Mouse (Mus musculus) forebrain, embryonic 13.5 days (tissue): ENCODE measurements at regions not wholly inside any gene's neighbourhood (a gene's known extent, or its start where the extent isn't known, plus 50 kb on each side); places are given as distances from the start of the nearest gene placed in this dataset.
"Not testable (repeated sequence)": the region's sequence is repeated elsewhere in the genome, so short reads cannot be mapped to it uniquely, and the experiment has no call there.

ENCODE experiments used
- ATAC-seq: fragments of 200-750 bp; cut with Nextera tagmentation; 2 replicates; pipeline ENCODE4 v1.8.0; 2017
- H3K27ac ChIP-seq: fragments of 300-500 bp; sonication (generic); 2 replicates; pipeline ENCODE4 v1.5.1; 2015; ENCODE audit warnings: inconsistent platforms, mild to moderate bottlenecking, moderate library complexity
- H3K27me3 ChIP-seq: fragments of 300-500 bp; sonication (generic); 2 replicates; pipeline ENCODE4 v1.6.1; 2015; ENCODE audit warnings: mild to moderate bottlenecking, inconsistent platforms
- H3K36me3 ChIP-seq: fragments of 300-500 bp; sonication (generic); 2 replicates; pipeline ENCODE4 v1.6.1; 2015; ENCODE audit warnings: mild to moderate bottlenecking, inconsistent platforms; ENCODE audit not compliant: poor library complexity, severe bottlenecking
- H3K4me1 ChIP-seq: fragments of 300-500 bp; sonication (generic); 2 replicates; pipeline ENCODE4 v1.6.1; 2015; ENCODE audit warnings: inconsistent platforms
- H3K4me2 ChIP-seq: fragments of 300-500 bp; sonication (generic); 2 replicates; pipeline ENCODE4 v1.6.1; 2015; ENCODE audit warnings: inconsistent platforms, mild to moderate bottlenecking, moderate library complexity
- H3K4me3 ChIP-seq: fragments of 300-500 bp; sonication (generic); 2 replicates; pipeline ENCODE4 v1.5.1; 2015; ENCODE audit warnings: mild to moderate bottlenecking, inconsistent platforms
- H3K9ac ChIP-seq: fragments of 300-500 bp; sonication (generic); 2 replicates; pipeline ENCODE4 v1.6.1; 2015; ENCODE audit warnings: mild to moderate bottlenecking, inconsistent platforms
- H3K9me3 ChIP-seq: fragments of 300-500 bp; sonication (generic); replicated peaks from 2 replicates; pipeline ENCODE4 v1.6.1; 2016; ENCODE audit warnings: inconsistent platforms
- WGBS: fragments of 180-500 bp; shearing (Covaris S2); methylation state at CpG from one replicate; pipeline ENCODE4 v1.1.7; 2015; 5-methylcytosine and 5-hydroxymethylcytosine counted together

- no peak overlapping the region for H3K9ac ChIP-seq
- no peaks in the 10 kb centered on the region for H3K36me3 ChIP-seq
- 82% methylated on average over 3 of the region's 3 CpGs for WGBS
- H3K9me3 ChIP-seq, result no peaks in the 10 kb centered on the region
- H3K4me2 ChIP-seq, result no peak overlapping the region
- ATAC-seq, result no peak
- no peak overlapping the region for H3K27ac ChIP-seq
- no peak overlapping the region for H3K4me3 ChIP-seq
- H3K27me3 ChIP-seq, result no peaks in the 10 kb centered on the region
- no peaks in the 10 kb centered on the region for H3K4me1 ChIP-seq
These were observed 209.0 kb upstream of the Rnf219 start for GRCm38 (mm10) chr14:104731319-104731995.

DNA sequence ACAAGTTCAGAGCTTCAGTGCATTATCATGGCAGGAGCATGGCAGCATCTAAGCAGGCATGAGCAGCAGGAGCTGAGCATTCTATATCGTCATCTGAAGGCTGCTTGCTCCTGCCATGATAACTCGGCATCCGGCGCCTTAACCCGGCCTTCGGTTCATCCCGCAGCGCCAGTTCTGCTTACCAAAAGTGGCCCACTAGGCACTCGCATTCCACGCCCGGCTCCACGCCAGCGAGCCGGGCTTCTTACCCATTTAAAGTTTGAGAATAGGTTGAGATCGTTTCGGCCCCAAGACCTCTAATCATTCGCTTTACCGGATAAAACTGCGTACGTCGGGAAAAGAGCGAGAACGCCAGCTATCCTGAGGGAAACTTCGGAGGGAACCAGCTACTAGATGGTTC lies 193.2 kb upstream of the Rnf219 start:
- not testable (repeated sequence) for H3K9ac ChIP-seq, H3K27ac ChIP-seq, H3K4me2 ChIP-seq, H3K36me3 ChIP-seq, ATAC-seq, H3K27me3 ChIP-seq, H3K4me3 ChIP-seq, H3K4me1 ChIP-seq, H3K9me3 ChIP-seq
- WGBS, result 96% methylated on average over 24 of the region's 24 CpGs

DNA sequence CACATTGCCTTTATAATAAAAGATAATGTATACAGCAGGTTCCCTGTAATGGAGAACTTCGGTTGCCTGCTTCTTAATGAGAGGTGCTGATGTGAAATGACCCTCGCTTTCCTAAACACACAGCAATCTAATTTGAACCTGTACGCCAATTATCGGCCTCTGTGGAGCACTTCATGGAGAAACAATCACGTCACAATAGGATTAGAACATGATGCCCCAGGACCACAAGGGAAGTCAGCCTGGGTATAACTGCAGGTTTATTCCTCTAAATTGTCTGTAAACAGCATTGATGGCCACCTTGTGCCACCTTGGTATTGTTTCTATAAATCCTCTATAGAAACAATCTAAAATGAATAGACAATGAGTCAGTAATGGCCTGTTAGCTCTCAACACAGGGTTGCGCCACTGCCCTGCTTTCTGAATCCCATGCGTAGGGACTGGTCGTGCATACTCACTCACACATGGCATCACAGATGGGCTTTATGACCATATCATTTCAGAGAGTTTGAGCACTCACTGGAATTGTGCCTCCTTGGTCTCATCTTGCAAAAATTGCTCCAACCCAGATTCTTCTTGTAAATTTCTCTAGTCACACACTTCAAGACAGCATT lies 179.9 kb upstream of the Rnf219 start:
- H3K4me3 ChIP-seq, result no peak overlapping the region
- ATAC-seq, result no peak
- H3K27ac ChIP-seq, result no peak overlapping the region
- no peak overlapping the region for H3K9ac ChIP-seq
- H3K4me1 ChIP-seq, result no peaks in the 10 kb centered on the region
- 53% methylated on average over 8 of the region's 8 CpGs for WGBS
- no peaks in the 10 kb centered on the region for H3K36me3 ChIP-seq
- H3K4me2 ChIP-seq, result no peak overlapping the region
- H3K9me3 ChIP-seq, result no peaks in the 10 kb centered on the region
- no peaks in the 10 kb centered on the region for H3K27me3 ChIP-seq

DNA sequence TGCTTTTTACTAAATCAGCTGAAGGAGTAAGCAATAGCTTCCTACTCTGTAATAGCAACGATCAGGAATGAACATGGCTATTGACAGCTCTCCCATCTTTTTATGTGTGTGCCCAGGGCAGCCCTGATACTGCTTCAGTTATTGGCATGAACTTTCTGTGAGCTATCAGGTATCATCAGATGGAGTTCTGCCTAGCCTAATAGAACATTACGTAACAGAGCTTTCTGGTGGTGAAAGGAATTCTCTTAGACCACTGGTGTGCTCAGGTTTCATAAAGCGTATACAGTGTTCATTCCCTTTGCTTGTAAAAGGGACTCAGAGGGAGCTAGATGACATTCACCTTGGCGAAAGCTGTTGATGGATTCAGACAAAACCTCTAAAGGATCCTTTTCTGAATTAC lies 176.5 kb upstream of the Rnf219 start:
- ATAC-seq, result no peak
- WGBS, result 91% methylated on average over 4 of the region's 4 CpGs
- H3K9ac ChIP-seq, result no peak overlapping the region
- no peaks in the 10 kb centered on the region for H3K9me3 ChIP-seq
- no peaks in the 10 kb centered on the region for H3K36me3 ChIP-seq
- no peak overlapping the region for H3K27ac ChIP-seq
- H3K4me1 ChIP-seq, result peaks cover 5% of the 10 kb centered on the region; the same call in 1 of the 2 replicates
- no peak overlapping the region for H3K4me2 ChIP-seq
- no peaks in the 10 kb centered on the region for H3K27me3 ChIP-seq
- no peak overlapping the region for H3K4me3 ChIP-seq

DNA sequence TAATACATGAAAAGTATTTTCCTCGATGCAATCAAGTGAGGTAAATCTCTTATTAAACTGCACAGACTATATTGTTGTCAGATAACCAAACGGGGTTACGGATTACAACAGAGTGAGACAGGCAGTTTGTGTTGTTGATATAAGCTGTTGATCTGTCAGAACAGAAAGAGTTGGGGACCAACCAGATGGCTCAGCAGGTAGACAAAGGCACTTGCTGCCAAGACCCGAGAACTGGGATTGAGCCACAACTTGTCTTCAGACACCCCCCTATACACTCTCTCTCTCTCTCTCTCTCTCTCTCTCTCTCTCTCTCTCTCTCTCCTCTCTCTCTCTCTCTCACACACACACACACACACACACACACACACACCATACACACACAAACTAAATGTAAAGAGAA lies 172.7 kb upstream of the Rnf219 start:
- H3K36me3 ChIP-seq, result no peaks in the 10 kb centered on the region

DNA sequence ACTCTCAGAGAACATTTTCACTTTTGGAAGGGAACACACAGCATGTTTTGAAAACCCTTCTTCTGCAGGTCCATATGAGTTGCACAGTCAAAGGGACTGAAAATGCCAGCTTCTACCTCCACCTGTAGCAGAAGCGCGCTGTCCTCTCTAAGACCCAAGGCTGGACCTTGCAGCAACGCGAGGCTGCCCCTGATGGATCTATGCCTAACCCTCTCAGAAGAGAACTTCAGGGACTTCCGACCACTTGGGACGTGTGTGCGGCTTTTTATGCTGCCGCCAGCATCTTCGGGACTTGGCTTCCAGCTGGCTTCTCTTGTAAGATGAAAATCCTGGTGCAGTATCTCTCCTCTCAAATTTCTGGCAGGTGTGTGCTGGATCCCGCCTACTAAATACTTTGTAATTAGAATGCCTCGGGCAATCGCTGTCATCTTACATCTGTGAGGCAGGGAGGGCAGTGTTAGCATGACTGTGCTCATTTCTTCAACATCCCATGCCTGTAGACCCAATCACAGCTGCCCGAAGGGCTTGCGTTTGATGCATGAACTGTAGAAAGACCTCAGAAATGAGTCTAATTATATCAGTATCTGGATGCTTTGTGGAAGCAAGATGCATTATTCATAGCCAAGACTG lies 171.8 kb upstream of the Rnf219 start:
- no peaks in the 10 kb centered on the region for H3K36me3 ChIP-seq
- ATAC-seq, result peak; percentile 66; the same call in 1 of the 2 replicates

More for the DNA sequence above, 172.7 kb upstream of the Rnf219 start:
- H3K9ac ChIP-seq, result no peak overlapping the region
- WGBS, result 65% methylated on average over 4 of the region's 4 CpGs
- H3K4me3 ChIP-seq, result no peak overlapping the region
- H3K4me1 ChIP-seq, result peaks cover 5% of the 10 kb centered on the region; the same call in 1 of the 2 replicates
- no peak overlapping the region for H3K27ac ChIP-seq
- no peaks in the 10 kb centered on the region for H3K9me3 ChIP-seq
- no peak for ATAC-seq
- no peak overlapping the region for H3K4me2 ChIP-seq
- no peaks in the 10 kb centered on the region for H3K27me3 ChIP-seq

GRCm38 (mm10) chr14:104692616-104693015 lies 170.2 kb upstream of the Rnf219 start:
- H3K36me3 ChIP-seq, result no peaks in the 10 kb centered on the region
- WGBS, result 94% methylated on average over 5 of the region's 5 CpGs
- no peak for ATAC-seq

More for the DNA sequence above, 171.8 kb upstream of the Rnf219 start:
- H3K4me1 ChIP-seq, result peaks cover 5% of the 10 kb centered on the region; the same call in 1 of the 2 replicates
- 74% methylated on average over 14 of the region's 14 CpGs for WGBS
- no peaks in the 10 kb centered on the region for H3K27me3 ChIP-seq
- no peak overlapping the region for H3K9ac ChIP-seq
- H3K4me3 ChIP-seq, result no peak overlapping the region
- no peak overlapping the region for H3K27ac ChIP-seq
- no peaks in the 10 kb centered on the region for H3K9me3 ChIP-seq
- H3K4me2 ChIP-seq, result no peak overlapping the region

GRCm38 (mm10) chr14:104688440-104688839 lies 166.0 kb upstream of the Rnf219 start:
- ATAC-seq, result no peak
- Histone ChIP-seq H3K4me3 (no peak overlapping the region), H3K27me3 (no peaks in the 10 kb centered on the region), H3K4me2 (no peak overlapping the region), H3K9me3 (no peaks in the 10 kb centered on the region), H3K27ac (no peak overlapping the region), H3K4me1 (no peaks in the 10 kb centered on the region), H3K9ac (no peak overlapping the region), H3K36me3 (no peaks in the 10 kb centered on the region)
- WGBS, result 85% methylated on average over 3 of the region's 3 CpGs

More at GRCm38 (mm10) chr14:104692616-104693015, 170.2 kb upstream of the Rnf219 start:
- Histone ChIP-seq H3K4me3 (no peak overlapping the region), H3K4me2 (no peak overlapping the region), H3K9me3 (no peaks in the 10 kb centered on the region), H3K4me1 (peaks cover 5% of the 10 kb centered on the region; the same call in 1 of the 2 replicates), H3K27ac (no peak overlapping the region), H3K9ac (no peak overlapping the region), H3K27me3 (no peaks in the 10 kb centered on the region)

GRCm38 (mm10) chr14:104676810-104677209 lies 154.4 kb upstream of the Rnf219 start:
- Histone ChIP-seq H3K9ac (peak overlapping the region; percentile 16; the same call in 1 of the 2 replicates), H3K27me3 (no peaks in the 10 kb centered on the region), H3K9me3 (0 out of 2 replicates have a peak, but pooled peaks cover 3% of the 10 kb centered on the region), H3K4me1 (peaks cover 6% of the 10 kb centered on the region), H3K27ac (no peak overlapping the region), H3K4me3 (no peak overlapping the region), H3K4me2 (no peak overlapping the region), H3K36me3 (no peaks in the 10 kb centered on the region)
- peak; percentile 88 for ATAC-seq
- WGBS, result 8% methylated on average over 7 of the region's 7 CpGs

DNA sequence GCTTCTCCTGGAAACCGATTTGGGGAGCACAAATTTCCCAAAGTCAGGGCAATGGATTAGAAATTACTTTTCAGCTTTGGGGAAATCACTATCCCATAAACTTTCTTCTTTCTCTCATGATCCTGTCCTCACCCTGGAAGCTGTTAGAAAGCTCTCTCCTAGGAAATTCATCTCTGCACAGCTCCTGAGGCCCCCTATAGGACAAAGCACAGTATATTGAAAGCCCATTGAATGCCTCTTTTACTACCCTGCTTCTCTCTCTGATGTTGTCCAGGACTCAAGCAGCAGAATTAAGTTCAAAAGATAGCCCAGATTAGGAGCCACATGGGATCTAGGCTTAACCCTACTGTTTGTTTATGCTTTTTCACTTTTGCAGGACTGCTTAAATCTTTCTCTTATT lies 139.3 kb upstream of the Rnf219 start:
- Histone ChIP-seq H3K4me1 (no peaks in the 10 kb centered on the region), H3K4me2 (no peak overlapping the region), H3K36me3 (no peaks in the 10 kb centered on the region), H3K9ac (no peak overlapping the region), H3K27ac (no peak overlapping the region), H3K9me3 (no peaks in the 10 kb centered on the region), H3K4me3 (no peak overlapping the region), H3K27me3 (no peaks in the 10 kb centered on the region)
- WGBS, result 71% methylated on average over 1 of the region's 1 CpGs
- no peak for ATAC-seq

DNA sequence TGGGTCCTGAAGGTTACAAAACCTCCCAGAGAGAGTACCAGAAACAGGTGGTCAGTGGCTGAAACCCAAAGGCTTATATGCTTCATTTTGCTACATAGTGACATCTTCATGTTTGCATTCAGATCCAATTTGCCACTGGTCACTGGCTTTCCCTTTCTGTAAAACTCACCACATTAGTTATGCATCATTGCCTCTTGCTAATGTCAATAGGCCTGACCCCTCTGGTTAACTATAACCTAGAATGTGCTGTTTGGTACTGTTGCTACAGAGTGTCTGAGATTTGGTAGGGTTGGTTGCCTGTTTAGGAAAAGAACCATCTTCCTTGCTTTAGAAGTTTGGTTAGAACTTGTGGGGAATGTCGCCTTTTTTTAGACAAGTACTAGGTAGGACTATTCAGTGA lies 136.3 kb upstream of the Rnf219 start:
- 88% methylated on average over 1 of the region's 1 CpGs for WGBS
- no peak overlapping the region for H3K4me2 ChIP-seq
- no peaks in the 10 kb centered on the region for H3K27me3 ChIP-seq
- no peaks in the 10 kb centered on the region for H3K36me3 ChIP-seq
- no peak for ATAC-seq
- no peaks in the 10 kb centered on the region for H3K9me3 ChIP-seq
- no peak overlapping the region for H3K4me3 ChIP-seq
- no peaks in the 10 kb centered on the region for H3K4me1 ChIP-seq
- no peak overlapping the region for H3K9ac ChIP-seq
- no peak overlapping the region for H3K27ac ChIP-seq

- Histone ChIP-seq H3K27me3 (no peaks in the 10 kb centered on the region), H3K27ac (no peak overlapping the region), H3K36me3 (no peaks in the 10 kb centered on the region), H3K9ac (no peak overlapping the region), H3K4me3 (no peak overlapping the region), H3K9me3 (no peaks in the 10 kb centered on the region), H3K4me1 (peaks cover 8% of the 10 kb centered on the region), H3K4me2 (no peak overlapping the region)
- ATAC-seq, result 0 out of 2 replicates have a peak, but pooled peaks have one; percentile 38
- WGBS, result 60% methylated on average over 5 of the region's 5 CpGs
These were observed 127.5 kb upstream of the Rnf219 start for GRCm38 (mm10) chr14:104649980-104650379.
